Mouse (Mus musculus) spleen, adult 18-20 months (tissue): ENCODE data around the gene Il4i1.

Experiments
- DNase-seq, 2 experiments: peaks; one replicate each; pipeline ENCODE4 v3.0.0; 2022; ENCODE audit warnings: mixed read lengths in 2 of 2

The Il4i1 gene

GRCm38 (mm10) chr7:44819391-44819790, 3.2 kb downstream of the Il4i1 start:
- no peak for DNase-seq

- DNase-seq = no peak
Observed at GRCm38 (mm10) chr7:44819863-44820262, 3.7 kb downstream of the Il4i1 start.

GRCm38 (mm10) chr7:44820525-44820924, 4.3 kb downstream of the Il4i1 start:
- DNase-seq = no peak

GRCm38 (mm10) chr7:44821666-44822448, 5.7 kb downstream of the Il4i1 start:
- DNase-seq = no peak

- peak in 1 of 2 experiments; percentile 3 for DNase-seq
Observed at GRCm38 (mm10) chr7:44823409-44823808, 7.2 kb downstream of the Il4i1 start.

GRCm38 (mm10) chr7:44824872-44825271, 8.7 kb downstream of the Il4i1 start:
- peak; percentile 63 to 83 for DNase-seq

GRCm38 (mm10) chr7:44826771-44827170, 10.6 kb downstream of the Il4i1 start:
- no peak for DNase-seq

GRCm38 (mm10) chr7:44828706-44829105, 12.5 kb downstream of the Il4i1 start:
- DNase-seq = no peak

- no peak for DNase-seq
Observed at GRCm38 (mm10) chr7:44832763-44833162, 16.6 kb downstream of the Il4i1 start.

- peak in 1 of 2 experiments; percentile 38 for DNase-seq
Observed at GRCm38 (mm10) chr7:44835373-44836015, 19.3 kb downstream of the Il4i1 start.

GRCm38 (mm10) chr7:44836016-44836404, 19.8 kb downstream of the Il4i1 start:
- DNase-seq = peak; percentile 85 to 90

- no peak for DNase-seq
Observed at GRCm38 (mm10) chr7:44836423-44837053, 20.4 kb downstream of the Il4i1 start.

GRCm38 (mm10) chr7:44838073-44838472, 21.9 kb downstream of the Il4i1 start:
- DNase-seq = no peak

GRCm38 (mm10) chr7:44839171-44839490, 22.9 kb downstream of the Il4i1 start:
- no peak for DNase-seq

GRCm38 (mm10) chr7:44839491-44840191, 23.5 kb downstream of the Il4i1 start:
- DNase-seq = peak; percentile 71 to 80

- DNase-seq = peak in 1 of 2 experiments; percentile 42
Observed at GRCm38 (mm10) chr7:44840426-44840825, 24.2 kb downstream of the Il4i1 start.

- DNase-seq = no peak
Observed at GRCm38 (mm10) chr7:44841825-44842463, 25.8 kb downstream of the Il4i1 start.

- no peak for DNase-seq
Observed at GRCm38 (mm10) chr7:44845006-44845405, 28.8 kb downstream of the Il4i1 start.

- no peak for DNase-seq
Observed at GRCm38 (mm10) chr7:44846804-44847203, 30.6 kb downstream of the Il4i1 start.

- DNase-seq = no peak
Observed at GRCm38 (mm10) chr7:44847772-44848171, 31.6 kb downstream of the Il4i1 start.

- peak; percentile 95 to 98 for DNase-seq
Observed at GRCm38 (mm10) chr7:44848561-44849415, 32.6 kb downstream of the Il4i1 start, which contains the start of the genes Akt1s1 and Tbc1d17. TSS of gene Akt1s1 (plus strand) at chr7:44848991. TSS of gene Tbc1d17 (minus strand) at chr7:44849079.
